Mouse (Mus musculus) spleen, postnatal 4 days (tissue): ENCODE measurements around the gene Vpreb1.

ENCODE experiments used
- DNase-seq, 2 experiments: peaks; one replicate each; pipeline ENCODE4 v3.0.0; 2022; ENCODE audit warnings: low spot score in 2 of 2

The Vpreb1 gene

GRCm38 (mm10) chr16:16870617-16871331 lies at the start of gene Vpreb1, which contains the start of gene Top3b:
TSS of gene Vpreb1 (minus strand) at chr16:16870843.
TSS of gene Top3b (plus strand) at chr16:16870736.
- DNase-seq = peak; percentile 86 to 91

GRCm38 (mm10) chr16:16918441-16919117 lies 47.9 kb upstream of the Vpreb1 start:
- DNase-seq = no peak

- no peak for DNase-seq
Measured at GRCm38 (mm10) chr16:16913440-16913839, 42.8 kb upstream of the Vpreb1 start.

GRCm38 (mm10) chr16:16911641-16912597 lies 41.3 kb upstream of the Vpreb1 start:
- DNase-seq = peak; percentile 74 to 87

- no peak for DNase-seq
Measured at GRCm38 (mm10) chr16:16907799-16908198, 37.2 kb upstream of the Vpreb1 start.

- no peak for DNase-seq
Measured at GRCm38 (mm10) chr16:16903188-16903587, 32.5 kb upstream of the Vpreb1 start.

GRCm38 (mm10) chr16:16902329-16902728 lies 31.7 kb upstream of the Vpreb1 start:
- DNase-seq = no peak

GRCm38 (mm10) chr16:16897056-16897584 lies 26.5 kb upstream of the Vpreb1 start:
- DNase-seq = no peak

GRCm38 (mm10) chr16:16896382-16897055 lies 25.9 kb upstream of the Vpreb1 start, which contains the start of gene Ppm1f:
TSS of gene Ppm1f (plus strand) at chr16:16896469.
- DNase-seq = peak; percentile 95 to 99

GRCm38 (mm10) chr16:16896015-16896381 lies 25.4 kb upstream of the Vpreb1 start:
- DNase-seq = peak; percentile 39 to 69

GRCm38 (mm10) chr16:16892366-16892765 lies 21.7 kb upstream of the Vpreb1 start:
- no peak for DNase-seq

GRCm38 (mm10) chr16:16888341-16888740 lies 17.7 kb upstream of the Vpreb1 start:
- no peak for DNase-seq

GRCm38 (mm10) chr16:16879025-16879424 lies 8.4 kb upstream of the Vpreb1 start:
- no peak for DNase-seq

- no peak for DNase-seq
Measured at GRCm38 (mm10) chr16:16870241-16870616, 414 bp downstream of the Vpreb1 start.

GRCm38 (mm10) chr16:16865696-16866561 lies 4.7 kb downstream of the Vpreb1 start:
- DNase-seq = no peak

- DNase-seq = peak in 1 of 2 experiments; percentile 18
Measured at GRCm38 (mm10) chr16:16865217-16865616, 5.4 kb downstream of the Vpreb1 start.

- no peak for DNase-seq
Measured at GRCm38 (mm10) chr16:16863978-16864377, 6.7 kb downstream of the Vpreb1 start, which contains the start of gene Igll1. TSS of gene Igll1 (minus strand) at chr16:16863985.

- no peak for DNase-seq
Measured at GRCm38 (mm10) chr16:16862288-16862687, 8.4 kb downstream of the Vpreb1 start.

GRCm38 (mm10) chr16:16856731-16857476 lies 13.7 kb downstream of the Vpreb1 start:
- DNase-seq = peak in 1 of 2 experiments; percentile 56
